Mouse (Mus musculus): Measurements from ENCODE around the gene Slc16a1.

Gene Slc16a1

GRCm38 (mm10) chr3:104638403-104638779 is at the start of gene Slc16a1:
Gene Slc16a1, plus strand, starts transcription at chr3:104638668.
- in situ Hi-C loops (cut with MboI; ENCODE audit: low sequenced_read_pairs): no loop called here

DNA sequence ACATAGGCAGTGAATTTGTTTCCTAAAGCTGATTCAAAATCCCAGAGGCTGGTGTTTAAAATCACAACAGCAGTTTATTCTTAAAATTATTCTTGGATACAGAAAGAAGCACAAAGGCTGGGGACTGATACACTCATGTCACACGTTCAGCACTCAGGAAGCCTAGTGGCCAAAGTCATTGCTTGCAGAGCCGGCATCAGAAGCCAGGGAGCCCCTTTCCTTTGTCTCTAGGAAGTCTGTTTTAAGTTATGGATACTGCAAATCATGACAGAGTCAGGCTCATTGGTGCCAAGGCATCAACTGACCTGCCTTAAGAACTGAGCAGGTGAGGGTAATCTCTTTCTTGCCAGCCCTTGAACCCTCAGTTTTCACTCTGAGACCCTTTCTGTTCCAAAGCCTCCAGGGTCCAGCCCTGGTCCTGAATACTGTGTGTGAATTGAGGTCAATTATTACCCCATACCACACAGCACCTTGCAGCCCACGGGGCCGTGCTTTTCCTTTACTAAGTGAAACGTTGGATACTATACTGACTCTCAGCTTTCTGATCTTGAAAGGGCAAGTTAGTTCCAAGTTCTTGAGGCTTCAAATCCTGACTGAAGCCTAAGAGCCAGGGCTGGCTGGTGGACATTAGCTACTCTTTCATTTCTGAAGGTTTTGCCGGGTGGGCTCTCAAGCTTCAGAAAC is 41.9 kb upstream of the Slc16a1 start:
- in situ Hi-C loops (cut with MboI; ENCODE audit: low sequenced_read_pairs): no loop called here

DNA sequence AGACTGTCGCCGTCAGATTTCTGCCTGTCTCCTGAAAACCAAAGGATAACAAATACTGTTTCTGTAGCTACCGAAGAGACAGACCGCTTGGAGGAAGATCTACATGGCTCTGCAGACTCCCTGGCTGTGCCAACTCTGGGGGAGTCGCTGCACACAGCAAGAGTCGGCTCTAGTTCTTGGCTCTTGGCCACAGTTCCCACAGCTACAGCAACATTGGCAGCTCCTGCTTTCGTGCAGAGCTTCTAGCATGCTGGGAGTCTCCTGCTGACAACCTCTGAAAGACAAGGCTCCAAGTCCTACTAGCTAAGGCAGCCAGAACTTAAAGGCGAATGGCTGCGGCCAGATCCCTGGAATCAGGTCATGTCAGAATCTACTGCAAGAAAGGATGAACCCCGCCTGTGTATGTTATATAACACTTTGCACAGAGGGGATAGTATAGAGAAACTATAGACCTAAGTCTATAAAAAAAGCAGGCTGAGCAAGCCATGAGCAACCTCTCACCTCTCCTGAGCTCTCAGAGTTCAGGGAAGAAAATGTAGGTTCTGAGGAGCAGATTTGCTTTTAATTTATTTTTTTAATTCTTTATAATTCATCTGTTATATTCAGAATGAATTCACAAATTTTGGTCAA is 41.2 kb upstream of the Slc16a1 start:
- in situ Hi-C loops (cut with MboI; ENCODE audit: low sequenced_read_pairs): no loop called here

DNA sequence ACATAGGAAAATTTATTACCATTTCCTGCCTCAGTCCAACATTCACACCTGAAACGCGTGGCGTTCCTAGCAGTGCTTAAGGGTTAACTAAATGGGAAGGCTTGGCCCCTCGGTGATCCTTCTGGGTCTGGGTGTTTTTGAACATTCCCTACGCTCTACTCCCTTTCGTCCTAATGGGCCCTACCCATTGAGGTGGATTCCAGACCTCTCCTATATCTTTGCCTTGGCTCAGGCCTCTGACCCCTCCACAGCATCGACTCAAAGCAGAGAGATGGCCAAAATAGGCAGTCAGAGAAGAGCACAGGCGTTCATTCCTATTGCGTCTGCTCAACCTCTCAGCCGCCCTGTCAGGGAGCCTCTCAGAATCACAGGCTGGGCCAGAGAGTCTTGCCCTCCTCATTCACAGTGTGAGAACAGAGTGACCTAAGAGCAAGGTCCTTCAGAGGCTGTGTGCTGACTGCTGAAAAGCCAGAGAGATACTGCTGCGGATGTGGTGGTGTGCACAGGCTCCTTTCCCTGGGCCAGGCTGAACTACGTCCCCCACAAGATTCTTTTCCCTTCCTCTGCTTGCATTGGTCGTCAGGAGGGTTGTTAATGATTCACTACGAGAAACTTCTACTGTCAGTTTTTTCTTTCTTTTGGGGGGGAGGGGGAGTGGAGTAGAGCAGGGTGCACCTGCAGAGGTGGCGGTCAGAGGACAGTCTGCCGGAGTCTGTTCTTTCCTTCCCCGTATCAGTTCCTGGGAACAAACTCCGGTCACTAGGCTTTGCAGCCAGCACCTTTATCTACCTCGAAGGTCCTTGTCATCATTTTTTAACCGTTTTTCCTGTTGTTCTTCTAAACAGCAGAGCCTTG is 38.9 kb upstream of the Slc16a1 start:
- in situ Hi-C loops (cut with MboI; ENCODE audit: low sequenced_read_pairs): no loop called here

- in situ Hi-C loops (cut with MboI; ENCODE audit: low sequenced_read_pairs): no loop called here
Observed at GRCm38 (mm10) chr3:104600691-104601090, 37.8 kb upstream of the Slc16a1 start.

DNA sequence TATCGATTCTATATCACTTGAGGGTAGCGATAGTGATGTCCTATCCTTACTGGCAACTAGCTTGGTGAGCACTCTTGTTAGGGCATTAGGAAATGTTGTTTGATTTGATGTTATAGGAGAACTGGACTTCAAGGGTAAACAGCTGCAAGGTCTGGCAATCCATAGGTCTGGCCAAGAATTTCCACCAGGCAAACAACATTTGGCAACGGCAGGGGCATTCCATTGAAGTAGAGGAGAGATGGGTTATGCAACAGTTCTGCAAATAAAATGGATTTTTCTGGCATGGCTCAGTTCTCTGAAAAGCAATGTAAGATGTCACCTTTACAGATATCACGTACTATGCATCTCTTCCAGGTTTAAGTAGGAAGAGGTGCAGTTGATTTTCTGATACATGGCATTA is 36.8 kb upstream of the Slc16a1 start:
- in situ Hi-C loops (cut with MboI; ENCODE audit: low sequenced_read_pairs): no loop called here

GRCm38 (mm10) chr3:104609690-104610380 is 28.6 kb upstream of the Slc16a1 start:
- in situ Hi-C loops (cut with MboI; ENCODE audit: low sequenced_read_pairs): no loop called here

- in situ Hi-C loops (cut with MboI; ENCODE audit: low sequenced_read_pairs): no loop called here
Observed at GRCm38 (mm10) chr3:104610453-104611230, 27.8 kb upstream of the Slc16a1 start.

GRCm38 (mm10) chr3:104611951-104612350 is 26.5 kb upstream of the Slc16a1 start:
- in situ Hi-C loops (cut with MboI; ENCODE audit: low sequenced_read_pairs): no loop called here

GRCm38 (mm10) chr3:104613102-104613501 is 25.4 kb upstream of the Slc16a1 start:
- in situ Hi-C loops (cut with MboI; ENCODE audit: low sequenced_read_pairs): no loop called here

GRCm38 (mm10) chr3:104614081-104614480 is 24.4 kb upstream of the Slc16a1 start:
- in situ Hi-C loops (cut with MboI; ENCODE audit: low sequenced_read_pairs): no loop called here

DNA sequence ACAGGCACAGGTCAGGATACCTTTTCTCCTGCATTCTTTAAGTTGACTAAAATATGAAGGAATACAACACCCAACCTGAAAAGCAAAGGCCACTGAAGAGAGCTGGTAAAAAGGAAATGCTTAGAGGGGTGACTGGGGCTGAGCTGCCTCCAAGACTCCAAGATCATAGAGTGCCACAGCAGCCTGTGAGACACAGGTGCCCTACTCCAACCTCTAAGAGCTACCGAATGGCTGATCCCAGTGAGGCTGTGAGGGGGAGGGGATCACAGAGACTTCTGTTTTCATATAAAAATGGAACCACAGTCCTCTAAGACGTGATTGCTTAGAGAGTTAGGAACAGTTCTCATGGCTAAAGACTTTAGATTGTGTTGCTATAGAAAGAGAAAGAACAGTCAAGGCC is 23.3 kb upstream of the Slc16a1 start:
- in situ Hi-C loops (cut with MboI; ENCODE audit: low sequenced_read_pairs): no loop called here

DNA sequence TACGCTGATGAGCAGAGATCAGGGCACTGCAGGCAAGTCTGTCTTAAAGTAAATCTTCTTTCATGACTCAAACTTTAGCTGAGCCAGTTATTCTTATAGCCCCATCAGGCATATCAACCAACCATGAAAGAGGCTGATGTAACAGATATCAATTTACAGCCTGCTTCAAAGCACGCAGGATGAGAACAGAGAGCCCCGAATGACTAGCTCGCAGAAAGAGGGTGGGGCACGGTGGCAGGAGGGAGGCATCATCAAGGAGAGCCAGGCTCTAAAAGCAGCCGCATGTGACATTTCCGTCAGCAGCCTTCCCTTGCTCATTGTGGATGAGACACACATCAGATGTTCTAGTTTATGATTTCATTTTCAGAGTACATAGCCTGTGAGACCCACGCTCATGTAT is 22.3 kb upstream of the Slc16a1 start:
- in situ Hi-C loops (cut with MboI; ENCODE audit: low sequenced_read_pairs): no loop called here

DNA sequence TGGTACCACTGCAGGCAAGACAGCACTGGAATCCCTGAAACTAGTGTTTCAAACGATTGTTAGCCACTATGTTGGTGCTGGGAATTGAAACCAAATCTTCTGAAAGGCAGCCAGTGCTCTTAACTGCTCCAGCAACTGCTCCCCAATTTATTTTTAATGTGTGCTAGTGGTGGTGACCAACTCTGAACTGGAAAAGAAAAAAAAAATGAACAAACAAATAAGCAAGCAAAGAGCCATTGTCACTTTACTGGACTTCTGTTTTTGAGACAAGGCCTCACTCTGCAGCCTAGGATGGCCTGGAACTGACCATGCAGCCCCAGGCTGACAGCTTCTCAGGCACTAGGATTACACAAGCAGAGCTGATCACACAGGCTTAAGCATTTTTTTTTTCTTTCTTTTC is 16.6 kb upstream of the Slc16a1 start:
- in situ Hi-C loops (cut with MboI; ENCODE audit: low sequenced_read_pairs): no loop called here

- in situ Hi-C loops (cut with MboI; ENCODE audit: low sequenced_read_pairs): no loop called here
Observed at GRCm38 (mm10) chr3:104629810-104630209, 8.7 kb upstream of the Slc16a1 start.

- in situ Hi-C loops (cut with MboI; ENCODE audit: low sequenced_read_pairs): no loop called here
Observed at GRCm38 (mm10) chr3:104630941-104631340, 7.5 kb upstream of the Slc16a1 start.

DNA sequence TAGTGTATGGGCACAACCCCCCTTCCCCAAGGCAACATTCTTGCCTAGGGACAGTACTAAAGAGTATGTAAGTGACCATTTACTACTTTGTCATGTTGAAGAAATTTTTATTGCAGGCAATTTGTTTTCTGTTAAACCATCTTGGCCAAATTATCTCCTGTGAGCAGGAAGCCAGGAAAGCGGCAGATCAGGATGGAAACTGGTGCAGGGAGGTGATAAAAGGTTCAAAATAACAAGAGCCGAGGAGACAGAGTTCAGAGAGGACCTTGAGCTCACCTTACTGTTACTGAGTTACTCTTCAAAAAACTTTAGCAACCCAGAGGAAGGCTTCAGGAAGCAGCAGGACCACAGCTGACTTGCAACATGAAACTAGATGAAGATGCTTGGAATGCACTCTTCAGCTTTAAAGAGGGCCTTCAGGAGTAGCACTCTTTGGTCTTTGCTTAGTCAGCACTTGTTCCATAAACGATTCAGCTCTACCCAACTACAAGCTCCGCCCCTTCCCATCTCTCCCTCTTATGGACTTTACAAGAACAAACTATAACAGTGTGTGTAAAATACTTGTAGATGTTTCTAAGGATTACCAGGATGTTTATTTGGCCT is 5.8 kb upstream of the Slc16a1 start:
- in situ Hi-C loops (cut with MboI; ENCODE audit: low sequenced_read_pairs): no loop called here

GRCm38 (mm10) chr3:104636491-104636890 is 2.0 kb upstream of the Slc16a1 start:
- in situ Hi-C loops (cut with MboI; ENCODE audit: low sequenced_read_pairs): no loop called here

GRCm38 (mm10) chr3:104637427-104638402 is 753 bp upstream of the Slc16a1 start:
- in situ Hi-C loops (cut with MboI; ENCODE audit: low sequenced_read_pairs): no loop called here
